Mouse (Mus musculus): ENCODE measurements at regions not wholly inside any gene's neighbourhood (a gene's known extent, or its start where the extent isn't known, plus 50 kb on each side); places are given as distances from the start of the nearest gene placed in this dataset.

GRCm38 (mm10) chr15:51071132-51071656 lies 2813.5 kb upstream of the Gm7489 start:
- no peak for TF ChIP-seq POLR2A (IDR thresholded peaks at IDR 0.05; ENCODE audit: low read depth, low read length)
- TF ChIP-seq CTCF (conservative IDR thresholded peaks at IDR 0.05; ENCODE audit: insufficient read depth, insufficient read length, low read depth, low read length): no peak
